Mouse (Mus musculus) T-helper 2 cell (primary cell): ENCODE results near the gene Pilra.
"Not testable (repeated sequence)": the region's sequence is repeated elsewhere in the genome, so short reads cannot be mapped to it uniquely, and the experiment has no call there.

Experiments used
- in situ Hi-C: fragments of 300-600 bp; cut with MboI, MseI; formaldehyde crosslinking; loops from one replicate; pipeline ENCODE4 v1.15.1; 2025; ENCODE audit warnings: high pct_unique_total_duplicates

Pilra gene

DNA sequence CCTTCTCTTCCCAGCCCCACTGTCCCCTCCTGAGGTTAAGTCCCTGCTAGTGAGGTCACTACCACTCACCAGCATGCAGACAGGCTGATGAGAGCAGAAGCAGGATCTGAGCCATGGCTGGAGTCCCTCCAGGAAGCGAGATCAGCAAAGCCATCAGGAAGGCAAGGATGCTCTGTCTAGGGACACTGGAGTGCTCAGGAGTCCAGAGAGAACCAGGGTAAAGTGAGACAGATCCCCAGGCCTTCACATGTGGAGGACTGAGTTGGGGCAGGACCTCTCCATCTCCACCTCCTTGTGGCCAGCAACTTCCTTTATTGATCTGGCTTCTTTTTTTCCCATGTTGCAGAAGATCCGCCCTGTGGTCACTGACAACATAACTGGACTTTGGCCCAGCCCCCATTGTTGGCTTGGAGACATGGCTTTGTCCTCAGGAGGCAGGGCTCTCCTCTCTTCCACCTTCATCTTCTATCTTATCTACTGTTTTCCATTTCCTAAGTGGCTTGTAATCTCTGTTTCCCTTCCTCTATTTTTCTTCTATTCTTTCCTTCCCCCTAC, at the start of gene Pilra:
Gene Pilra, minus strand, starts transcription at position 316 of the 555 bp plus-strand sequence.
- in situ Hi-C loops: not testable (repeated sequence)

DNA sequence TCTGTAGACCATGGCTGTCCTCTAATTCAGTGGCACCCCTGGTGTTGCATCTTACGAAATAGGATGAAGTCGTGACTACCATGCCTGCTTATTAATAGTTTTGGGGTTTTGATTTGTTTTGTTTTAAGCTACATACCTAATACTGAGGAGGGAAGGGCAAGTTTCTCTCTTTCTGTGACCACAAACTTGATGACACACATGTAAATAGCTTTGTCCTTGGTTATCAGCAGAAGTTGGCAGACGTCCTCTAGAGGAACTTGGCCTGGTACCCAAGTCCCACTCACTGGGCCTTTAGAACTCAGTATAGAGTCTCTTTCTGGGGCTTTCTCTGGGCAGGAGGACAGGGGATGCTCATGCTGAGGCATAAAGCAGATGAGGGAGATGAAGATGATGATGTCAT, 47.3 kb upstream of the Pilra start:
- in situ Hi-C loops: no loop called here

DNA sequence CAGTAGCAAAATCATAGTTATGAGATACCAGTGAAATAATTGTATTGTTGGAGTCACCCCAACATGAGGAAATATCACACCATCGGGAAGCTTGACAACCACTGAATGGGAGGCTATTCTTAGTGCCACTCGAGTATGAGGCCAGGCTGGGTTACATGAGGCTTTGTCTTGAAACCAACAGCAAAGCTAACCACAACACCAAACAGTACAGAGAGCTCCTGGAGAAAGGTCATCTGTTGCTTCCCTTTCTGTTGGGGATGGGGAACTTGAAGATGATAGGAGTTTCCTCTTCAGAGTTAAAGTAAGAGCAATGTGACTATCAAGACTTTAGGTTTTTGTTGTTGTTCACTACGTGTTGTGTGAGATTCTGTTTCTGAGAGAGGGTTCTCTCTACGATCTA, 46.8 kb upstream of the Pilra start:
- in situ Hi-C loops: no loop called here

DNA sequence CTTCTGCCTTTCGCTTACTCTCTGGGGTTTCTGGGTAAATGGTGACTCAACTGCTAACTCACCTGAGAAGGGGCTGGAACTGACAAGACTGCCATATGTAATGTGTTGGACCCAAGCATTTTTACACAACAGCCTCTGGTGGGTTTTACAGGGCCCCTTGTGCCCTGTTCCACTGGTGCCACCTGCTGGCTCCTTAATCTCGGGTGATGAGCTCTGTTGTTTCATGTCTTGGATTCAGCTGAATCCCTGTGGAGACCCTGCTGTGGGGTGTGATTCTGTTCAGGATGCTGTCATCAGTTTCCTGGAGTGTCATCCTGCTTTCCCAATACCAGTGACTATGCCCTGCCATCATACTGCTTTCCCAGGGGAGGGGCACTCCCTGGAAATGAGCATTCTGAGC, 41.8 kb upstream of the Pilra start:
- in situ Hi-C loops: no loop called here

DNA sequence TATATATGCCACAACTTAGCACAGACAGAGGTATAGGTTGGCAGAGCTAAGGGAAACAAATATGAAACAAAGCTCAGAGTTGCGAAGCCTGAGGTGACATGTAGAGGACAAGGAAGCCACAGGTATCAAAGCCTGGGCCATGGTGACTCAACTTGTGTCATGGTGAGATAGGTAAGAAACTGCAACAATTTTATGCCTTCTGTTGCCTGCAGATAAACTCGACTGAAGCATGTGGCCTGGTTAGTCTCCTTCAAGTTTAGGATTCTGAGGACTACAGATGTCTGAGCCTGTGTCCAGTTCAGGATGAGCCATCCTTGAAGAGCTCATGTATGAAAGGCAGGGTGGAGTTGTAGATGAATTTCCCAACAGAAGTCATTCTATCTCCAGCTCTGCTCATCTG, 39.0 kb upstream of the Pilra start:
- in situ Hi-C loops: no loop called here

DNA sequence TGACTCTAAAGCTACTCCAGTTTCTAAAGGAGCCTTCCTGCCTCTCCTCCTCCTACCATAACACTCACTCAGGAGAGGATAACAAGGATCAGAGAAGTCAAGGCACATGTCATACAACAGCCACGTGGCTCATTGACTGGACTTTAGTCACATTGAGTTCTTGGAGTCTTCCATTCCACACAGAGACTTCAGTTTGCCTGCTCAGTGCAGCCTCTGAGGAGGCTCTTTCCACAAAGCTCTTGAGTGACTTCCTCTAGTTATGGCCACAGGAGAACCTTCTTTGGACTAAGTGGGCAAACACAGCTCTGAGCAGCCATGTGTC, 36.3 kb upstream of the Pilra start:
- in situ Hi-C loops: loop anchor here (5.0 kb wide), 1 partner anchor 75 kb away; no protein-coding TSS in a partner anchor

DNA sequence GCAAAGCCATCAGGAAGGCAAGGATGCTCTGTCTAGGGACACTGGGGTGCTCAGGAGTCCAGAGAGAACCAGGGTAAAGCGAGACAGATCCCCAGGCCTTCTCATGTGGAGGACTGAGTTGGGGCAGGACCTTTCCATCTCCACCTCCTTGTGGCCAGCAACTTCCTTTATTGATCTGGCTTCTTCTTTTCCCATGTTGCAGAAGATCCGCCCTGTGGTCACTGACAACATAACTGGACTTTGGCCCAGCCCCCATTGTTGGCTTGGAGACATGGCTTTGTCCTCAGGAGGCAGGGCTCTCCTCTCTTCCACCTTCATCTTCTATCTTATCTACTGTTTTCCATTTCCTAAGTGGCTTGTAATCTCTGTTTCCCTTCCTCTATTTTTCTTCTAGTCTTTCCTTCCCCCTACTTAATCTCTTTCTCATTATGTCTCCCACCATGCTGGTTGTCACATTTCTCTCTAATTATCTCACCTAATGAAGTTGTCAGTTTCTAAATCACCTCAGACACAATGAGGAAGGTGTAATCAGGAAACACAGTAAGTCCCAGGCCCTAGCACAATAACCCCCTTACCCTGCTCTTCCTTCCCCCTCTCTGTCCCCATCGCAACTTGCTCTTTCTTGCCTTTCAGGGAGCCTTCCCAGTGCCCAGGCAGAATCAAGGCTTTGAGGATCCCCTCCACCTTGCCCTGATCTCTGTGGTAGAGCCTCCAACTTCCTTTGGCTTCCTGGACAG, 35.7 kb upstream of the Pilra start, which contains the start of gene Pilrb2:
Gene Pilrb2, minus strand, starts transcription at position 172 of the 737 bp plus-strand sequence.
- in situ Hi-C loops: loop anchor here (5.0 kb wide), 1 partner anchor 75 kb away; no protein-coding TSS in a partner anchor

DNA sequence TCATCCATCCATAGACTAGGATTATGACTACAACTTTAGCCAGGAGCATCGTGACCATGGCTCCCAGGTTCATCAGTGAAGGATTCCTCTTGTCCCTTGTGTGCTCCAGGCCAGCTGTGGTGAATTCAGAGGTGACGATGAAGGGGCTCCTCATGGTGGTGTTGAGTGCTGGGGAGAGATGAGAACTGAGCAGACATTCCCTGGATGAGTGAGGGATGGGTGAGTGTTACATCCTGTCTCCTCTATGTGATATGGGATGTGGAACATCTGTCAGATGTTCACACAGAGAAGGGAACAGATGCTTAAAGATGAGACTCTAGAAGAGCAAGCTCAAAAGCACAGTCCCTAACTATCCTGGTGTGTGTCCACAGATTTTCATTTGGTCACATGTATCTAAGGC, 32.5 kb upstream of the Pilra start:
- in situ Hi-C loops: not testable (repeated sequence)

DNA sequence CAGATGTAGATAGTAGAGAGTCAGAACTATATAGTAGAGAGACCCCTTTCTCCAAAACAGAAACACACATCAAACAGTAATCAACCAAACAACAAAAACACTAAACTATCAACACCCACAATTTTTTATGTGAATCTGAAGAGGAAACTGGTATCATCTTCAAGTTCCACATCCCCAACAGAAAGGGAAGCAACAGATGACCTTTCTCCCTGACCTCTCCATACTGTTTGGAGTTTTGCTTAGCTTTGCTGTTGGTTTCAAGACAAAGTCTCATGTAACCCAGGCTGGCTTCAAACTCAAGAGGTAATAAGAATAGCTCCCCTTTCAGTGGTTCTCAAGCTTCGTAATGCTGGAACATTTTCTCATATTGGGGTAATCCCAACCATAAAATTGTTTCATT, 27.9 kb upstream of the Pilra start:
- in situ Hi-C loops: not testable (repeated sequence)

DNA sequence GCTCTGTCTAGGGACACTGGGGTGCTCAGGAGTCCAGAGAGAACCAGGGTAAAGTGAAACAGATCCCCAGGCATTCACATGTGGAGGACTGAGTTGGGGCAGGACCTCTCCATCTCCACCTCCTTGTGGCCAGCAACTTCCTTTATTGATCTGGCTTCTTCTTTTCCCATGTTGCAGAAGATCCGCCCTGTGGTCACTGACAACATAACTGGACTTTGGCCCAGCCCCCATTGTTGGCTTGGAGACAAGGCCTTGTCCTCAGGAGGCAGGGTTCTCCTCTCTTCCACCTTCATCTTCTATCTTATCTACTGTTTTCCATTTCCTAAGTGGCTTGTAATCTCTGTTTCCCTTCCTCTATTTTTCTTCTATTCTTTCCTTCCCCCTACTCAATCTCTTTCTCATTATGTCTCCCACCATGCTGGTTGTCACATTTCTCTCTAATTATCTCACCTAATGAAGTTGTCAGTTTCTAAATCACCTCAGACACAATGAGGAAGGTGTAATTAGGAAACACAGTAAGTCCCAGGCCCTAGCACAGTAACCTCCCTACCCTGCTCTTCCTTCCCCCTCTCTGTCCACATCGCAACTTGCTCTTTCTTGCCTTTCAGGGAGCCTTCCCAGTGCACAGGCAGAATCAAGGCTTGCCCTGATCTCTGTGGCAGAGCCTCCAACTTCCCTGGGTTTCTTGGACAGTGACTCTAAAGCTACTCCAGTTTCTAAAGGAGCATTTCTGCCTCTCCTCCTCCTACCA, 22.1 kb upstream of the Pilra start, which contains the start of gene Pilrb1:
Gene Pilrb1, minus strand, starts transcription at position 147 of the 751 bp plus-strand sequence.
- in situ Hi-C loops: not testable (repeated sequence)

DNA sequence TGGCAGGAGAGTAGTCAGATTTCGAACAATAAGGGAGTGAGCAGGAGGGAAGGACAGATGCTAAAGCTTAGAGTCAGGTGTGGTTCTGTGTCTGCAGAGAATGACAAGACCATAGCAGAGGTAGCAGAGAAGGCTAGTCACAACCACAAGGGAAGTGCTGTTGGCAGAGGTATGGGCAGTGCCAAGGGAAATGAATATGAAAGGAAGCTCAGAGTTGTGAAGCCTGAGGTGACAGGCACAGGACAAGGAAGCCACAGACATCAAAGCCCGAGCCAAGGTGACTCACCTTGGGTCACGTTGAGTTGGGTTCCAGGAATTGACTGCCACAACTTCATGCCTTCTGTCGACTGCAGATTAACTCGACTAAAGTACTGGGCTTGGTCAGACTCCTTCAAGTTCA, 20.8 kb upstream of the Pilra start:
- in situ Hi-C loops: not testable (repeated sequence)

DNA sequence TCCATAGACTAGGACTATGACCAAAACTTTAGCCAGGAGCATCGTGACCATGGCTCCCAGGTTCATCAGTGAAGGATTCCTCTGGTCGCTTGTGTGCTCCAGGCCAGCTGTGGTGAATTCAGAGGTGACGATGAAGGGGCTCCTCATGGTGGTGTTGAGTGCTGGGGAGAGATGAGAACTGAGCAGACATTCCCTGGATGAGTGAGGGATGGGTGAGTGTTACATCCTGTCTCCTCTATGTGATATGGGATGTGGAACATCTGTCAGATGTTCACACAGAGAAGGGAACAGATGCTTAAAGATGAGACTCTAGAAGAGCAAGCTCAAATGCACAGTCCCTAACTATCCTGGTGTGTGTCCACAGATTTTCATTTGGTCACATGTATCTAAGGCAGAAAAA, 18.8 kb upstream of the Pilra start:
- in situ Hi-C loops: not testable (repeated sequence)

DNA sequence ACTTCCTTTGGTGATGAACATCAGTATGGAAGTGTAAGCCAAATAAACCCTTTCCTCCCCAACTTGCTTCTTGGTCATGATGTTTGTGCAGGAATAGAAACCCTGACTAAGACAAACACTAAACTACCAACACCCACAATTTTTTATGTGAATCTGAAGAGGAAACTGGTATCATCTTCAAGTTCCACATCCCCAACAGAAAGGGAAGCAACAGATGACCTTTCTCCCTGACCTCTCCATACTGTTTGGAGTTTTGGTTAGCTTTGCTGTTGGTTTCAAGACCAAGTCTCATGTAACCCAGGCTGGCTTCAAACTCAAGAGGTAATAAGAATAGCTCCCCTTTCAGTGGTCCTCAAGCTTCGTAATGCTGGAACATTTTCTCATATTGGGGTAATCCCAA, 14.2 kb upstream of the Pilra start:
- in situ Hi-C loops: not testable (repeated sequence)

DNA sequence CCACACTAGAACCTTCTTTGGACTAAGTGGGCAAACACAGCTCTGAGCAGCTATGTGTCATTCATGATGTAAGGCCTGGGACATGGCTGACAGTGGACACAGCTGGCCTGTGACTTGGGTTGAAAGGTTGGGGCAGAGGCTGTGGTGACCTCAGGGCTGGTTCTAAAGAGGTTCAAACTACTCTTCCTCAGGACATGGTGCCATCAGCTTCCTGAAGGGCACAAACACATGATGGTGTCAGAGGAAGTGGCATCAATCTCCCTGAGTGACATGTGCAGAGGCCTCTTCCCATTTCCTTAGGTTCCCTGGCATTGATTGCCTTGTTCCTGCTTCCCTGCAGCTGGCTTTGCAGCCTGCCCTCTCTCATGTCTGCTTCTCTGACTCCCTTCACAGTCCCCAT, 1.0 kb upstream of the Pilra start:
- in situ Hi-C loops: not testable (repeated sequence)

DNA sequence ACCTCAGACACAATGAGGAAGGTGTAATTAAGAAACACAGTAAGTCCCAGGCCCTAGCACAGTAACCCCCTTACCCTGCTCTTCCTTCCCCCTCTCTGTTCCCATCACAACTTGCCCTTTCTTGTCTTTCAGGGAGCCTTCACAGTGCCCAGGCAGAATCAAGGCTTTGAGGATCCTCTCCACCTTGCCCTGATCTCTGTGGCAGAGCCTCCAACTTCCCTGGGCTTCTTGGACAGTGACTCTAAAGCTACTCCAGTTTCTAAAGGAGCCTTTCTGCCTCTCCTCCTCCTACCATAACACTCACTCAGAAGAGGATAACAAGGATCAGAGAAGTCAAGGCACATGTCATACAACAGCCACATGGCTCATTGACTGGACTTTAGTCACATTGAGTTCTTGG, 530 bp upstream of the Pilra start:
- in situ Hi-C loops: no loop called here

DNA sequence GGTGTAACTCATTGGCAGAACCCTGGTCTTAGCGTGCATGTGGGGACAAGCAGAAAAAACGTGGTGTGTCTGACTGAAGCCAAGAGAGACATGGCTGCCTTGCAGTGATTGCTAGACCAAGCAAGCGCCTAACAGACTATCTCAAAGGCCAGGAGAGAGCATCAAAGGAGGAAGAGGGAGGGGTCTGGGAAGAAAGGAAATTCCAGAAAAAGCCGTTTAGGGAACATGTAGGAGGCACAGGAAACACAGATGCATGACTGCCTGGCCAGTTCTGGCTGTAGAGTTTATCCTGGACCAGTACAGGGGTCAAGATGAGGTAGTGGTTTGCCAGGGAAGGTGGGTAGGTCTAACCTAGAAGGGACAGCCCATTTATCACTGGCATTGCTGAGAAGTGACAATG, 2.6 kb downstream of the Pilra start:
- in situ Hi-C loops: no loop called here

DNA sequence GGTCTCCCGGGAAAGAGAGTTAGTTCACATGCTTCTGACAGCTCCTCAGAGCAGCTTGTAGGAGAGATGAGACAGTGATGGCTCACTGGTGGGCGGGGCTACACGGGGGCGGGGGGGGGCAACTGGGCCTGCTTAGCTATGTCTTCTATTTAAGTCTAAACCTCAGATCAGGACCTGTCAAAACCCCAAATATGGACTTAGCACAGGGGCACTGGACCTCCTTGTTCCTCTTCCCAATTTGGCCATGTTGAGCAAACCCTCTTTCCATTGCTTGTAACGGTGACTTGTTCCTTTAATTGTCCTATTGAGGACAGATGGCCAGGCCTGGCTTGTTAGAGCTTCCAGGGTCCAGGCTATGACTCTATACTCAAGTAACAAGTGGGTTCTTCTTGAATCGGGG, 4.6 kb downstream of the Pilra start:
- in situ Hi-C loops: no loop called here

DNA sequence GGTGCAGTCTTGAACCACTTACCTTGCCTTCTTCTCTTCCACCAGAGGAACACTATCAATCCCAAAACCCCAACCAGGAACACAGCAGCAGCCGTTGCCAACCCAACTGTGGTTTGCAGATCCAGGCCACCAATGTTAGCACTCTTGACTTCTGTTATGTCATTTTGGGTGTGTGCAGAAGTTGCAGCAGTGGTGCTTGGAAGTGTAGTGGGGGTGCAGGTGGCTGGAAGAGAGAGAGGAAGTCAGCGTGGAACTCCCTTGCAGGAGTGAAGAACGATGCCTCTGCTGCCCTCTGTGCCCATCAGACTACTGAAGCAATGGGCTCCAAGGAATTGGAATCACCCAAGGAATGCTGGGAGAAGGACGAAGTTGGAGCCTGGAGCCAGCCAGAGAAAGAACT, 5.0 kb downstream of the Pilra start:
- in situ Hi-C loops: no loop called here

DNA sequence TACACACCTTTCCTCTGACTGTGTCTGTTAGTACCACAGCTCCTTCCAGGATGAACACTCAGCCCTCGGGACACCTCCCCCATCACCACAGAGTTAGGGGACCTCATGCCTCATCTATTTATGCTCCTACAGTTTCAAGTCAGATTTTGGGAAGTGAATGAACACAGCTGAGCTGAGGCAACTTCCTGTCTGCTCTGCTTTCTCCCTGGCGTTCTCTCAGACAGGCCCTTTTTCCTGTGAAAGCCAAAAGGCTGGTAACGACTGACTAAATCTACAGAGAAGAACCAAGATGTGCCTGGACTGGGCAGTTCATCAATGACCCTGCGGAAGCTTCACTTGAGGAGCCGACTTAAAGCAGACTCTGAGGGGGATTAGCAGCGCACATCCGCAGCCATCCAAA, 5.8 kb downstream of the Pilra start:
- in situ Hi-C loops: no loop called here

DNA sequence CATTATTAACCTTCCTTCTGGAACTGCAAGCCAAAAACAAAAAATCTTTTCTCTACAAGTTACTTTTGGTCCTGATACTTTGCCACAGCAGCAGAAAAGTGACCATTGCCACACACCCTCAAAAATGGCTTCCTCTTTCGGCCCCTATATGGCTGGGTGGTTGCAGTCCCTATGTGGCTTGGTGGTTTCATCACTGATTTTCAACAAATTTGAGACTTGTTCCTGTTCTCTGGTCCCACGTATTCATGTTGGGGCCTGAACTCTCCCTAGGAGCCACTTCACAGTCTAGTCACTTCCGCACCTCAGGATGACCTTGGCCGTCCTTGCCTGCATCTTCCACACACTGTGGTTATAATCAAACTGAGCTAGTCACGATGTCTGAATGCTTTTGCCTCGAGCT, 7.4 kb downstream of the Pilra start:
- in situ Hi-C loops: no loop called here

DNA sequence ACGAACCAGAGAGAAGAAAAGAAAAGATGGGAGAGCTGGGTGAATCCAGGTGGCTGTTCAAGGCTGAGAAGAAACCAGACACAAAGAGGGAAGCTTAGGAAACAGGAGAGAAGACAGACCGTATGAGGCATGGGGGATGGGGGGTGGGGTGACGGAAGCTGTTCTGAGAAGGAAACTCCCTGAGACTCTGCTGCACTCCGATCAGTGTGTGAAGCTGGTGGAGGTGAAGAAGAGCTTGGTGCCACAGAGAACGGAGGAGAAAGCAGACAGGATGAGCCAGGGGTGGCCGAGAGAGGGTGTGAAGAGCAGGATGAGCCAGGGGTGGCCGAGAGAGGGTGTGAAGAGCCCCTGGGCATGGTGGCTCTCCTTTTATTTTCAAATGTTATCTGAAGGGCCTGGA, 9.7 kb downstream of the Pilra start:
- in situ Hi-C loops: no loop called here

DNA sequence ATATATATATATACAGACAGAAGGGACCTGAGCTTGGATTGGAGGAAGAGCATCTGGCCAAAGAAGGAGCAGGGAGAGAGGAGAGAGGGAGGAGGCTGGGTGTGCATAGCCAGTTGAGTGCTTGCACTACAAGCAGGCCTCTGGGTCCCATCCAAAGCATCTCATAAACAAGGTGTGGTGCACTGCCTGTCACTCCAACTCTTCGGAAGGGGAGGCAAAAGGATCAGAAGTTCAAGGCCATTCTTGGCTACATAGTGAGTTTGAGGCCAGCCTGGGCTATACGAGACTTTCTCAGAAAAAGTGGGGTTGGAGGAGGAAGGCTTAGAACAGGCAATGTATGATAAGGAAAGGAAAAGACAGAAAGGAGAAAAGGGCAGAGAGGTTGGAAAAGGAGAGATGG, 10.1 kb downstream of the Pilra start:
- in situ Hi-C loops: no loop called here

DNA sequence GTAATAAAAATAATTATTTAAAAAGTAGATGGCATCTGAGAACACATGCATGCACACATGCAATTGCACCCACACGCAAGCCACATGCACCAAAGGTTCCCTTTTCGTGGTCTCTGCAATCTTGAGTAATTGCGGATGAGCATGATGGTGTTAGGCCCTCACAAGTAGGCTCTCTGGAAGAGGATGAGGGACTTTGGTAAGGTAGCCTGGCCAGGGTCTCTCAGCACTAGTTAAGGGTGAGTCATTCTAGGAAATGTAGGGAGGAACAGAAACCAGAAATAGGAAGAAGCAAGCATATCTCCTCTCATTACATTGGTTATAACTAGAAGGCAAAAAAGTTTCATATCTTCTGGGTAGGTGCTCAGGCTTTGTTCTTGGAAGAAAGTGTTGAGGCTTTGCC, 11.1 kb downstream of the Pilra start:
- in situ Hi-C loops: no loop called here
